Mouse (Mus musculus): ENCODE results near the gene Ankrd63.
A peak's percentile ranks its signal among the peaks of the same experiment; 100 is the strongest.

The Ankrd63 gene

DNA sequence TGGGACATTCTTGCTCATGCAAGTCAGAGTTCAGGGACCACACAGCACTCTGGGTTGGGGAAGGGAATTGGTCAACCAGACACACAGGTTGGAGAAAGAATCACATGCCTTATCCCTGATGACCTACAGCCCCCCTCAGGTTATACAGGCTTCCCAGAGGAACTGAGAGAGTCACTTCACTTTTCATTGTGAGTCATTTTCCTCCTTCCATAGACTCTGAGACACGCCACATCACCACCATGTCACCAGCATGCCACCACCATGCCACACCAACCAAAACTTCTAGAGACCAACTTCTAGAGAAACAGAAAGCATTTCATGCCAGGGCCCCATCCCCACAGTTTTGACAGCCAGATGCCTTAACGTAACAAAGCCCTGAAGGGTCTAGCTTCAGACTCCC is 23.1 kb upstream of the Ankrd63 start:
- peak in 1 of 2 experiments; percentile 12 for DNase-seq (ENCODE audit: low spot score in 2 of 2)

- peak in 1 of 2 experiments; percentile 5 for DNase-seq (ENCODE audit: low spot score in 2 of 2)
Measured at GRCm38 (mm10) chr2:118725511-118725910, 21.7 kb upstream of the Ankrd63 start.

DNA sequence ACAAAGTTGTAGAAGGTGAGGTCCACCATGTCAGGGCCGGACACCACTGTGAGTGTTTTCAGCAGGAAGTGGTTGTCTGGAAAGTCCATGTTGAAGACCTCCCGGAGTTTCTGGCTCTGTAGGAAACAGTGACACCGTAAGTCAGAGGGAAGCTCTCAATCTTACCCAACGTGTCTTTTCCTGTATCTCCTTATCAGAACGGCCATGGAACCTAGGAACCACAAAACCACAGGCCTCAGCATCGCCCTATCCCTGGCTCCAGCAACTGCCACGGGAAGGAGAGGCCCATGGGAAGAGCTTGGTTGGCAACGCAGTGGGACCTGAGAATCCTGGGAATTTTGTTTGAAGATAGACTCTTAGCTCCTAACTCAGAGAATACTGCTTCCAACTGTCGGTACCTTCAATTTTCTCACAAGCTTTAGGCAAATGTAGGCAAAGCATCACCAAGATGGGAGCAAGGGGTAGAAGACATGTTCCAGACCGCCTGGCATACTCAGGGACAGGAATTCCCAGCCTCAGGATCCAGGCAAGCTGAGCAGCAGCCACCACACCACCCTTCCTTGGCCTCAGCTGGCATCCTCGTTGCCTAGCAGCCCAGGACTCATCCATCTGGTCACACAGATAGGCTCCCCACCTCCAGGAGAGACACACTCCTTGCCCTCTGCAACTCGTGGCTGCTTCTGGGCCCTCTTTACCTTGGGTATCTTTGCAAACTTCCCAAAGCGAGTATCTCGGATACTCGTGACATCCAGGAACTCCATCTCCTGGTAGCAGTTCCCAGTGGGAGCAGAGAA is 20.1 kb upstream of the Ankrd63 start:
- DNase-seq (ENCODE audit: low spot score in 2 of 2): peak in 1 of 2 experiments; percentile 18

DNA sequence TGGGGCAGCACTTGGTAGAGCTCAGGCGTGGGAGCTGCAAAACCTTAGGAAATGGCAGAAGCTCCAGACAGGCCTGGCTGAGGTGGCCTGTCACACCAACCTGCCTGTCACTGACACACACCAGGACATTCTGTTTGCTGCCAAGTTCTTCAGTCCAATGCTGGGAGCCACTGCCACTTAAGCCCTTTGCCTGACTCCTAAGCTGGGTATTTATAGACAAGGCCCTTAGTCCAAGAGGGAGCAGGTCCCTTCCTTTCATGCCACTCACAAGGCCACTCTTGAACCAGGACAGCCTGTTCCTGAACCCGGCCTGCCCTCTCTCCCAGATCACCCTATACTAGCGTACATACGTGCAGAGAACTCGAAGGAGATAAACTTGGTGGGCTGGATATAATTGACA is 12.9 kb upstream of the Ankrd63 start:
- DNase-seq (ENCODE audit: low spot score in 2 of 2): peak in 1 of 2 experiments; percentile 17

GRCm38 (mm10) chr2:118714230-118714629 is 10.5 kb upstream of the Ankrd63 start:
- DNase-seq (ENCODE audit: low spot score in 2 of 2): peak; percentile 90 to 93

- DNase-seq (ENCODE audit: low spot score in 2 of 2): no peak
Measured at GRCm38 (mm10) chr2:118713631-118714030, 9.9 kb upstream of the Ankrd63 start.

- peak; percentile 79 to 80 for DNase-seq (ENCODE audit: low spot score in 2 of 2)
Measured at GRCm38 (mm10) chr2:118711038-118711494, 7.3 kb upstream of the Ankrd63 start.

DNA sequence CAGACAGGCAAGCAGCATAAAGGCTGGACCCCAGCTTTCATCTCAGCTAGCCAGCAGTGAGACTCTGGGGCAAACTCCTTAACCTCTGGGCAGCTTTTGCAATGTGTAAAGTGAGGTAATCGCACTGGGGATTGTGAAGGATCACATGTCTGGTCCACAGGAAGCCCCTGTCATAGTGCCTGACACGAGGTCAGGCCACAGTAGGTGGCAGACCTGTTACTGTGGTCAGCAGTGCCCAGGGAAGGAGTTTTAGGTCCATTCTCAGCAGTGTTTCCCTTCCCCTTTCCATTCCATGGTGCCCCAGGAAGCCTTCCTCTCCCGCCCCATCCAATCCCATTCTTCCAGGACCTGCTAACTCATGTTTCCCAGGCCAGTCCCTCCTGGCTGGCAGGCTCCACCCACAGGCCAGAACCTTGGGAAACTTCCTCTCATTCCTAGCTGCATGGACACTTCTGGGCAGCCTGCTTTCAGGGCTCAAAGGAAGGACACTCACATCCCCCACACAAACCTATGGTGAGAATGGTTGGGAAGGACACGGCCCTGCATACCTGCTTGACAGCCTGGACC is 6.0 kb upstream of the Ankrd63 start:
- DNase-seq (ENCODE audit: low spot score in 2 of 2): no peak

- no peak for DNase-seq (ENCODE audit: low spot score in 2 of 2)
Measured at GRCm38 (mm10) chr2:118708472-118708871, 4.7 kb upstream of the Ankrd63 start.

- peak in 1 of 2 experiments; percentile 71 for DNase-seq (ENCODE audit: low spot score in 2 of 2)
Measured at GRCm38 (mm10) chr2:118706436-118706835, 2.7 kb upstream of the Ankrd63 start.

DNA sequence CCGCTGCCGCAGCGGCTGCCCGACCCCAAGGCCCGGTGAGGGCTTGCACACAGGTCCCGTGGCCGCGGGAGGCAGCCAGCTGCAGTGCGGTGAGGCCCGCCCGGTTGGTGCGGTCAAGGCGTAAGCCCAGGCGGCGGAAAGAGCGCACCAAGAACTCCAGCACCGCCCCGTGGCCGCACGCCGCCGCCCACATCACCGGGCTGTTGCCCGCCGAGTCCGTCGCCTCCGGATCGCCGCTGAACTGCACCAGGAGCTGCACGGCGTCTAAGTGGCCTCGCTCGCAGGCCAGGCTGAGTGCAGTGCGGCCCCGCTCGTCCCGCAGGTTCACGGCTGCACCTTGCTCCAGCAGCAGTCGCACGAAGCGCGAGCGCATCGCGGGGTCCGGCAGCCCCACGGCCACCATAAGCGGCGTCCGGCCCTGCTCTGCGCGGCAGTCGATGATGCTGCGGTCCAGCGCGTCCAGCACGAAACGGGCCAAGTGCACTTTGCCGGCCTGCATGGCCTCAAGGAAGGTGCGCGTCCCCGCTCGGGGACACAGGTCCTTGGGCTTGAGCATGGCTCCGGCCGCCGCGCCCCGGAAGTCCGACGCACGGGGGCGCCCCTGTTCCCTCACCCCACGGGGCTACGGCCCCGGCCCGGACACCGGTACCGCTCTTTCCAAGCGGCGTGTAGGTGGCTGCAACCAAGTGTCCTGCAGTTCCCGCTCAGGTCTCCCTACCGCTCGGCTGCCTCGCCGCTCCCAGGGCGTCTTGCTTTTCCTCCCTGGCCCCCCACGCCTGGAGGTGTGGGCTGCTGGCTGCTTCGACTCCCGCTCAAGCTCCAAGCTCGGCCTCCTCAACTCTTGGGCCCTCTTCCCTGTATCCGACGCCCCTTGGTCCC is 641 bp downstream of the Ankrd63 start:
- peak in 1 of 2 experiments; percentile 48 for DNase-seq (ENCODE audit: low spot score in 2 of 2)

- no peak for DNase-seq (ENCODE audit: low spot score in 2 of 2)
Measured at GRCm38 (mm10) chr2:118701971-118702882, 1.5 kb downstream of the Ankrd63 start.

- DNase-seq (ENCODE audit: low spot score in 2 of 2): no peak
Measured at GRCm38 (mm10) chr2:118701161-118701560, 2.6 kb downstream of the Ankrd63 start.

GRCm38 (mm10) chr2:118700179-118701062 is 3.3 kb downstream of the Ankrd63 start:
- peak; percentile 70 to 84 for DNase-seq (ENCODE audit: low spot score in 2 of 2)

- no peak for DNase-seq (ENCODE audit: low spot score in 2 of 2)
Measured at GRCm38 (mm10) chr2:118697955-118698354, 5.8 kb downstream of the Ankrd63 start.

GRCm38 (mm10) chr2:118697311-118697877 is 6.4 kb downstream of the Ankrd63 start:
- no peak for DNase-seq (ENCODE audit: low spot score in 2 of 2)

DNA sequence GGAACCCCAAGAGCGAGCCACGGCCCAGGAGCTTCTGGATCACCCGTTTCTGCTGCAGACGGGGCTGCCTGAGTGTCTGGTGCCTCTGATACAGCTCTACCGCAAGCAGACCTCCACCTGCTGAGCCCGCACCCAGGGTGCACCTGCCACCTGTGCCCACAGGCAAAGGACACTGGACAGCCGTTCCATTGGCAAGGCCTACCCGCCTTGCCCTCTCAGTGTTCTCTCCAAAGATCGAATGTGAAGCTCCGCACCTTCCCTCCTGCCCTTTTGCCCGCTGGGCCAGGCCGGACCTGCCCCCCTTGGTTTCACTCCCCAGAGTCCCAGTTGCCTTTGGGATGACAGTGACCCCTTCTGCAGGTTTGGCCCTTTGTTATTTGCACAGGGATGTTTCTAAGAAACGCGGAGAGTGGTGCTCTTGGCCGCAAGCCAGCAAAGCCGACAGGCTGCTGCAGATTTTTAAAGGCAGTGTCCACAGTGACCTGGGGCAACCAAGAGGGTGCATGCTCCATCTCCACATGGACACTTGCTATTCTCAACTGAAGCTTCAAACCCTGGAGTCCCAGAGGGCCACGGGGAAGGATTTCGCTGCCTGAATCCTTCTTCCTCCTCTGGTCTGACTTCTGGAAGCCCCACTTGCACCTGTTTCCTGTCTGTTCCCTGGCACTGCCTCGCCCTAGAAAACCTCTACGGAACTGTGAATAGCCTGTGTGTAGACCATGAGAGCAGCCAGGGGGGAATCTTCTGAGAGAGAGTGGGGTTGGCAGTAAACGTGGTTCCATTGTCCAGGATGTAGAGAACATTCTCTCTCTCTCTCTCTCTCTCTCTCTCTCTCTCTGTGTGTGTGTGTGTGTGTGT is 7.1 kb downstream of the Ankrd63 start:
- peak in 1 of 2 experiments; percentile 46 for DNase-seq (ENCODE audit: low spot score in 2 of 2)

DNA sequence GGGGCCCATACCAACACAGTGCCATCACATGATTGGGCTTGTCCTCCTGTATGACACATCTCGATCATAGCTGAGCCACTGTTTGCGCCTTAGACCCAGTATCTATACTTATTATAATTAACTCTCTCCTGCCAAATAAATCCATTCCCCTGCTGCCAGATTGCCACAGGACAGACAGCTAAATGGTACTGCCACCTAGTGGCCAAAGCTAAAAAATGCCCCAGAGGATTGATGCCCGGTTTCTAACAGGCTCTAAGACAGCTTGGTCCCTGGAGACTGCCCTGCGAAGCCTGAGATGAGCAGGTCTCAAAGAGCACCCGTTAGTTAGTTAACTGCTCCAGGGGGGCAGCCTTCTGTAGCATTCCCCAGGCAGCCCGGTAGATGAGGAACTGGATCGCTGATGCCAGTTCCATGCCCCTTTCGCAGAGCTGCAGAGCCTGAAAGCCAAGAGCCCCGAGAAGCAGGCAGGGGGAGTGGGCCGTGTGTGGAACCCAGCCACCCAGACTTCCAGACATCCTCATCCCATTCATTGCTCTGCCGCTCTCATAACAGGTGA is 8.0 kb downstream of the Ankrd63 start:
- DNase-seq (ENCODE audit: low spot score in 2 of 2): peak; percentile 70 to 72
